Mouse (Mus musculus): ENCODE data around the gene Gucy2d.

GRCm38 (mm10) chr7:98418031-98418805 lies 22.0 kb upstream of the Gucy2d start:
- TF ChIP-seq POLR2A (IDR thresholded peaks at IDR 0.05; ENCODE audit: control insufficient read depth in 1 of 2, insufficient read depth in 1 of 2, low read depth in 1 of 2, low read length in 2 of 2, poor library complexity in 1 of 2) (no peak), SMC3 (IDR thresholded peaks at IDR 0.05; ENCODE audit: low read depth, low read length) (no peak), TBP (IDR thresholded peaks at IDR 0.05; ENCODE audit: low read depth, low read length) (no peak), CTCF (IDR thresholded peaks at IDR 0.05 in 2 of 3, conservative IDR thresholded peaks at IDR 0.05 in 1 of 3; ENCODE audit: control insufficient read depth in 1 of 3, insufficient read depth in 1 of 3, low read depth in 2 of 3, low read length in 3 of 3, poor library complexity in 1 of 3, severe bottlenecking in 1 of 3) (no peak), JUND (IDR thresholded peaks at IDR 0.05; ENCODE audit: low read depth, low read length) (no peak), MAX (IDR thresholded peaks at IDR 0.05; ENCODE audit: low read length) (no peak), POLR2AphosphoS5 (IDR thresholded peaks at IDR 0.05; ENCODE audit: borderline replicate concordance, low read depth, low read length) (no peak), ZC3H11A (IDR thresholded peaks at IDR 0.05; ENCODE audit: low read depth, low read length) (no peak), CHD1 (IDR thresholded peaks at IDR 0.05; ENCODE audit: low read depth, low read length) (no peak), CHD2 (IDR thresholded peaks at IDR 0.05; ENCODE audit: low read length) (no peak), SIN3A (IDR thresholded peaks at IDR 0.05; ENCODE audit: low read length) (no peak), USF2 (IDR thresholded peaks at IDR 0.05; ENCODE audit: borderline replicate concordance in 1 of 2, insufficient read depth in 1 of 2, low read depth in 1 of 2, low read length in 2 of 2) (no peak), E2F4 (IDR thresholded peaks at IDR 0.05; ENCODE audit: borderline replicate concordance, low read depth, low read length) (no peak), MYC (IDR thresholded peaks at IDR 0.05; ENCODE audit: low read depth, low read length) (no peak)
